Mouse (Mus musculus) ovary, adult 2 months (tissue): ENCODE measurements around the gene 4930438A08Rik. TPM values are rescaled to one million over a fixed set of nuclear protein-coding genes. Genes with fewer than 3 reads are reported as not detected.

Experiments used
- polyA plus RNA-seq: library from polyadenylated mRNA; depleted of rRNA; stranded (reverse); fragments of >200 nt; gene quantifications from 2 replicates; pipeline ENCODE4 v1.2.3, GENCODE M21; 2012; rRNA removed

The 4930438A08Rik gene
- 0.25 and 0.50 TPM in 2 replicates for polyA plus RNA-seq

DNA sequence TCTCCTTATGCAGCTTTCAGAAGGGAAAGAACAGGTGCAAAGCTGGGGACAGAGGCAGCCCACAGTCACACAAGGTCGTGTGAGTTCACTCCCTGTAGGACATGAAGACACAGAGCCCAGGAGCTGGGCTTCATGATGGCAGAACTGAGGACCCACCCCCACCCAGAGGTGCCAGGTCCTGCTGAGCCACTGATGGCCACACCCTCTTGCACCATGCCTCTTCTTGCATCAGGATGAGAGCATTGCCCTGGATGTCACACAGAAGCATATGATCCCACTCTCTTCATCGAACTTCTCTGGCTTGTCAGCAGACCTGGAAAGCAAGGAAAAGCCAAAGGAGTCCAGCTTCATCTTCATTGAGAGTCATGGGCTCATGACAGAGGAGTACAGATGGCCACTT, at the start of gene 4930438A08Rik:
TSS of gene 4930438A08Rik (plus strand) at position 228 of the 400 bp plus-strand sequence.

DNA sequence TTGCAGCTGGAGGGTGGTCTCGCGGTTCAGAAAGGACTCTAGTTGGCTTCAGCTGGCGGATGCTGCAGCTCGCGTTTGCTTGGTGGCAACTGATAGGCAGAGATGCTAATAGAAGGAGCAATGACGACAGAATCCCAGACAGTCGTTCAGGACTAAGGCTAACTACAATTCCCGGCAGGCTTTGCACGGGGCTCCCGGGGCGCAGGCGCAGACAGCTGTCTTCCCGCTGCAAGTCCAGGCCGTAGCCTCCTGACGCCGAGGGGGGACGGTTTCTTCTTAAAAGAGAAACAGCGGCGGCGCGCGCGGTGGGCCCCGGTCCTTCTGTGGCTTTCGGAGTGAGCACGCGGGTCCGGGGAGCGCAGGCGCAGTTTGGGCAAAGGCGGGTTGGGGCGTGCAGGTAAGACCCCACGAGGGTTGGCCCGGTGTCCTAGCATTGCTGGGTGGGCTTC, 32.3 kb downstream of the 4930438A08Rik start, which contains the start of gene Zfp692:
TSS of gene Zfp692 (plus strand) at position 210 of the 449 bp plus-strand sequence.

DNA sequence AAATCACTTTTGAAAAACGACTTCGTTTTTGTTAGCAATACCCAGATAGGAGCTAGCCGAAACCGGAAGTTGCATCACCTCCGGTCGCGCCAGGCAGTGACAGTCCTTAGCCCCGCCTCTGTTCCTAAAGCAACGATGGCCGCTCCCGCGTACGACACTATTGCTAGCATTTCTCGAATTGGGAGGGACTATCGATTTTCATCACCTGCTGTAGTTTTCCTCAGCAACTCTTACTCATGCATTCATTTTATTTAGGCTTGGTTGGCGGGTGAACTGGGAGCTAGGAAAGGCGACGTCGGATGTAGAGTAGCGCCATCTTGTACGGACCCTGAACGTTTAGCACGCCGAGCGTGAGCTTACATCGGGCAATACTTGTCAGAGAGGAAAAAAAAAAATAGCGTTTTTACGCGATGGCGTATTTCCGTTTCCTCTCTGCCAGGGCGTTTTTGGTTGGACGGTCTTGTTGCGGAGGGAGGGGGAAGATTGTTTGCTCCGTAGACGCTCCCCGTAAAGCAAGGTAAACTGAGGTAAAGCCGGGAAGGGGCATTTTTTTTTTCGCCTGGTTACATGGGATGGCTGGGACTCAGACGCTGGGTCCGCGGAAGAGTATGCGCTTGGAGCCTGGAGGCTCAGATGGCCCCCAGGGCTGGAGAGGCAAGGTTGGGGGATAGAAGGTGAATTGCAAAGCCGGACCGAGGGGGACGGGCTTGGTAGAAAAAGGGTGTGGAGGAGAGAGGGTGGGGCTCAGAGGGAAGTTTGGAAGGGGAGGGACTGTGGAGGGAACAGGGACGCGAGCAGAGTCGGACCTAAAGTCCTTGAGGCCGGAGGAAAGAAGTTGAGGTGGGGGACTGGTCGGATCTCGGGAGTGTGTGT, 55.9 kb downstream of the 4930438A08Rik start, which contains the start of the genes Zfp672 and Sh3bp5l:
TSS of gene Zfp672 (minus strand) at position 64 of the 873 bp plus-strand sequence.
TSS of gene Sh3bp5l (plus strand) at position 449 of the 873 bp plus-strand sequence.

Other genes with a start within 250 kb of the 4930438A08Rik start
- gene Gm12248, start 181.7 kb upstream of the 4930438A08Rik start, polyA plus RNA-seq = 2.4 and 3.9 TPM in 2 replicates
- 53.5 and 59.9 TPM in 2 replicates for gene Cnot8, start 170.6 kb upstream of the 4930438A08Rik start, polyA plus RNA-seq
- gene Gemin5, start 106.3 kb upstream of the 4930438A08Rik start, polyA plus RNA-seq = 18.3 and 18.6 TPM in 2 replicates
- gene Mrpl22, start 103.1 kb upstream of the 4930438A08Rik start, polyA plus RNA-seq = 25.5 and 30.1 TPM in 2 replicates
- gene Igtp, start 75.2 kb upstream of the 4930438A08Rik start, polyA plus RNA-seq = 7.7 and 11.5 TPM in 2 replicates
- 9.3 and 12.9 TPM in 2 replicates for gene Irgm2, start 75.2 kb upstream of the 4930438A08Rik start, polyA plus RNA-seq
- 40.8 and 41.4 TPM in 2 replicates for gene Zfp692, start 32.3 kb downstream of the 4930438A08Rik start, polyA plus RNA-seq
- 58.2 and 61.2 TPM in 2 replicates for gene Zfp672, start 55.5 kb downstream of the 4930438A08Rik start, polyA plus RNA-seq
- gene Sh3bp5l, start 55.9 kb downstream of the 4930438A08Rik start, polyA plus RNA-seq = 34.0 and 37.9 TPM in 2 replicates
- 0.80 and 1.4 TPM in 2 replicates for gene Lypd8, start 104.2 kb downstream of the 4930438A08Rik start, polyA plus RNA-seq
- 0.42 and 1.6 TPM in 2 replicates for gene 1810065E05Rik, start 146.3 kb downstream of the 4930438A08Rik start, polyA plus RNA-seq
- not detected in 2 replicates for gene Gm12253, start 157.8 kb downstream of the 4930438A08Rik start, polyA plus RNA-seq
- gene Lypd9, start 178.1 kb downstream of the 4930438A08Rik start, polyA plus RNA-seq = not detected in 2 replicates
- gene Olfr30, start 187.5 kb downstream of the 4930438A08Rik start, polyA plus RNA-seq = not detected in 2 replicates
- not detected in 2 replicates for gene Olfr332, start 217.8 kb downstream of the 4930438A08Rik start, polyA plus RNA-seq
- gene Olfr331, start 227.8 kb downstream of the 4930438A08Rik start, polyA plus RNA-seq = 0.20 TPM in 1 of 2 replicates, not detected in the other